Mouse (Mus musculus) cerebellum, adult 2 months (tissue): ENCODE data around the gene AC124108.1.

Source experiments
- CTCF ChIP-seq: fragments of 200-500 bp; IDR thresholded peaks from 2 replicates; pipeline ENCODE4 v1.5.1; 2011; ENCODE audit warnings: low read depth, mild to moderate bottlenecking, control low read depth, low read length, moderate library complexity, borderline replicate concordance; ENCODE audit not compliant: insufficient read depth
- POLR2A ChIP-seq: fragments of 200-500 bp; IDR thresholded peaks from 2 replicates; pipeline ENCODE4 v1.6.1; 2011; ENCODE audit warnings: low read length, control low read depth, borderline replicate concordance; ENCODE audit not compliant: insufficient read depth

DNA sequence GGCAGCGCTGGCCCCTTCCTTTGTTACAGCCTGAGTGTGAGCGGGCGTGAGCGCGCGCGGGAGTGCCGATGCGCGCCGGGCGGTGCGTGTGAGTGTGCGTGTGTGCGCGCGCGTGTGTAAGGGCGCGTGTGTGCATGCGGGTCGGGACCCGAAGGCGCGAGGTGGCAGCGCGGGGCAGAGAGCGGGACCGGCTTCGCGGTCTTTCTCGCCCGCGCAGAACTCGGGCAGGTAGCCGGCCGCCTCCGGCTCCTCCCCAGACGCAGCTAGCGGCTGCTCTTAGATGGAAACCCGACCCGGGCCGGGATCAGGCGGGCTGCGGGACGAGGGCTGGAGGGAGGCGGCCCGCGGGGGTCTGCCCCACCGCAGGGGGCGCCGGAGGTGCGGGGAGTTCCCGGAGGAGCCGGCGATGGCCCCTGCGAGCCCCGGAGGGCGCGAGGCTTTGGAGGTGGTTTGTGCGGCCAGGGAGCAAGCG is 600 bp upstream of the AC124108.1 start:
- TF ChIP-seq POLR2A: no peak
- no peak for TF ChIP-seq CTCF
